Mouse (Mus musculus): Measurements from ENCODE around the gene Aak1. TPM values are rescaled to one million over a fixed set of nuclear protein-coding genes. Genes with fewer than 3 reads are reported as not detected.
"Not testable (repeated sequence)": the region's sequence is repeated elsewhere in the genome, so short reads cannot be mapped to it uniquely, and the experiment has no call there.

Gene Aak1
- polyA plus RNA-seq, 1 experiment from 2014 or later = 21.8 TPM

- H3K4me2 ChIP-seq (ENCODE audit: low read depth, low read length) = no peak overlapping the region
- 85% methylated on average over 10 of the region's 10 CpGs for WGBS
Measured at GRCm38 (mm10) chr6:86871783-86872182, 22.5 kb downstream of the Aak1 start.

GRCm38 (mm10) chr6:86874711-86875375 is 25.5 kb downstream of the Aak1 start:
- Histone ChIP-seq H3K36me3 (ENCODE audit: control insufficient read depth, insufficient read depth) (no peaks in the 10 kb centered on the region), H3K4me3 (ENCODE audit: low read length) (no peak overlapping the region), H3K9ac (ENCODE audit: low read length) (no peak overlapping the region), H3K9me3 (replicated peaks; ENCODE audit: control insufficient read depth, low read length) (no peaks in the 10 kb centered on the region), H3K4me1 (ENCODE audit: control insufficient read depth, insufficient read depth, low read length) (peaks cover 27% of the 10 kb centered on the region), H3K27ac (ENCODE audit: low read length) (0 out of 2 replicates have a peak overlapping the region, but pooled peaks have one; percentile 11), H3K4me2 (ENCODE audit: low read depth, low read length) (no peak overlapping the region), H3K27me3 (ENCODE audit: control insufficient read depth, insufficient read depth, low read length) (no peaks in the 10 kb centered on the region)
- no peak for ATAC-seq (replicated peaks; ENCODE audit: extremely low read depth, insufficient read depth, low FRiP score)
- WGBS = 76% methylated on average over 6 of the region's 6 CpGs

More at GRCm38 (mm10) chr6:86871783-86872182, 22.5 kb downstream of the Aak1 start:
- Histone ChIP-seq H3K4me1 (ENCODE audit: control insufficient read depth, insufficient read depth, low read length) (peaks cover 35% of the 10 kb centered on the region), H3K27ac (ENCODE audit: low read length) (no peak overlapping the region), H3K9me3 (replicated peaks; ENCODE audit: control insufficient read depth, low read length) (no peaks in the 10 kb centered on the region), H3K36me3 (ENCODE audit: control insufficient read depth, insufficient read depth) (no peaks in the 10 kb centered on the region), H3K27me3 (ENCODE audit: control insufficient read depth, insufficient read depth, low read length) (no peaks in the 10 kb centered on the region), H3K4me3 (ENCODE audit: low read length) (no peak overlapping the region), H3K9ac (ENCODE audit: low read length) (no peak overlapping the region)
- ATAC-seq (replicated peaks; ENCODE audit: extremely low read depth, insufficient read depth, low FRiP score) = no peak

GRCm38 (mm10) chr6:86876451-86876850 is 27.1 kb downstream of the Aak1 start:
- H3K27ac ChIP-seq (ENCODE audit: low read length) = no peak overlapping the region
- H3K27me3 ChIP-seq (ENCODE audit: control insufficient read depth, insufficient read depth, low read length) = no peaks in the 10 kb centered on the region
- H3K36me3 ChIP-seq (ENCODE audit: control insufficient read depth, insufficient read depth) = no peaks in the 10 kb centered on the region
- ATAC-seq (replicated peaks; ENCODE audit: extremely low read depth, insufficient read depth, low FRiP score) = no peak
- H3K4me2 ChIP-seq (ENCODE audit: low read depth, low read length) = no peak overlapping the region
- H3K9me3 ChIP-seq (replicated peaks; ENCODE audit: control insufficient read depth, low read length) = no peaks in the 10 kb centered on the region
- 56% methylated on average over 1 of the region's 1 CpGs for WGBS
- no peak overlapping the region for H3K9ac ChIP-seq (ENCODE audit: low read length)
- no peak overlapping the region for H3K4me3 ChIP-seq (ENCODE audit: low read length)
- H3K4me1 ChIP-seq (ENCODE audit: control insufficient read depth, insufficient read depth, low read length) = peaks cover 24% of the 10 kb centered on the region

- H3K9me3 ChIP-seq (replicated peaks; ENCODE audit: control insufficient read depth, low read length); ATAC-seq (replicated peaks; ENCODE audit: extremely low read depth, insufficient read depth, low FRiP score); H3K27me3 ChIP-seq (ENCODE audit: control insufficient read depth, insufficient read depth, low read length); H3K36me3 ChIP-seq (ENCODE audit: control insufficient read depth, insufficient read depth); H3K9ac ChIP-seq (ENCODE audit: low read length); H3K4me3 ChIP-seq (ENCODE audit: low read length); H3K4me2 ChIP-seq (ENCODE audit: low read depth, low read length): not testable (repeated sequence)
- H3K27ac ChIP-seq (ENCODE audit: low read length) = peak overlapping the region; percentile 42; the same call in 1 of the 2 replicates
- peaks cover 21% of the 10 kb centered on the region for H3K4me1 ChIP-seq (ENCODE audit: control insufficient read depth, insufficient read depth, low read length)
- 79% methylated on average over 3 of the region's 3 CpGs for WGBS
Measured at GRCm38 (mm10) chr6:86878656-86879055, 29.3 kb downstream of the Aak1 start.

- H3K9ac ChIP-seq (ENCODE audit: low read length) = no peak overlapping the region
- ATAC-seq (replicated peaks; ENCODE audit: extremely low read depth, insufficient read depth, low FRiP score) = 0 out of 2 replicates have a peak, but pooled peaks have one; percentile 33
- H3K4me3 ChIP-seq (ENCODE audit: low read length) = no peak overlapping the region
- 45% methylated on average over 4 of the region's 4 CpGs for WGBS
- no peaks in the 10 kb centered on the region for H3K9me3 ChIP-seq (replicated peaks; ENCODE audit: control insufficient read depth, low read length)
- no peaks in the 10 kb centered on the region for H3K36me3 ChIP-seq (ENCODE audit: control insufficient read depth, insufficient read depth)
- no peaks in the 10 kb centered on the region for H3K27me3 ChIP-seq (ENCODE audit: control insufficient read depth, insufficient read depth, low read length)
- peak overlapping the region; percentile 48 for H3K27ac ChIP-seq (ENCODE audit: low read length)
- H3K4me2 ChIP-seq (ENCODE audit: low read depth, low read length) = no peak overlapping the region; the same call in 1 of the 2 replicates
- H3K4me1 ChIP-seq (ENCODE audit: control insufficient read depth, insufficient read depth, low read length) = peaks cover 26% of the 10 kb centered on the region
Measured at GRCm38 (mm10) chr6:86879314-86879713, 30.0 kb downstream of the Aak1 start.

GRCm38 (mm10) chr6:86884230-86884629 is 34.9 kb downstream of the Aak1 start:
- ATAC-seq (replicated peaks; ENCODE audit: extremely low read depth, insufficient read depth, low FRiP score) = no peak
- 83% methylated on average over 2 of the region's 2 CpGs for WGBS
- H3K27me3 ChIP-seq (ENCODE audit: control insufficient read depth, insufficient read depth, low read length) = no peaks in the 10 kb centered on the region
- H3K4me2 ChIP-seq (ENCODE audit: low read depth, low read length) = no peak overlapping the region
- no peak overlapping the region for H3K9ac ChIP-seq (ENCODE audit: low read length)
- H3K27ac ChIP-seq (ENCODE audit: low read length) = no peak overlapping the region
- no peak overlapping the region for H3K4me3 ChIP-seq (ENCODE audit: low read length)
- H3K9me3 ChIP-seq (replicated peaks; ENCODE audit: control insufficient read depth, low read length) = no peaks in the 10 kb centered on the region
- 0 out of 2 replicates have a peak, but pooled peaks cover 3% of the 10 kb centered on the region for H3K36me3 ChIP-seq (ENCODE audit: control insufficient read depth, insufficient read depth)
- peaks cover 31% of the 10 kb centered on the region for H3K4me1 ChIP-seq (ENCODE audit: control insufficient read depth, insufficient read depth, low read length)

- Histone ChIP-seq H3K27ac (ENCODE audit: low read length) (no peak overlapping the region), H3K9ac (ENCODE audit: low read length) (no peak overlapping the region), H3K4me3 (ENCODE audit: low read length) (no peak overlapping the region), H3K9me3 (replicated peaks; ENCODE audit: control insufficient read depth, low read length) (no peaks in the 10 kb centered on the region), H3K27me3 (ENCODE audit: control insufficient read depth, insufficient read depth, low read length) (no peaks in the 10 kb centered on the region), H3K4me2 (ENCODE audit: low read depth, low read length) (no peak overlapping the region), H3K36me3 (ENCODE audit: control insufficient read depth, insufficient read depth) (0 out of 2 replicates have a peak, but pooled peaks cover 3% of the 10 kb centered on the region), H3K4me1 (ENCODE audit: control insufficient read depth, insufficient read depth, low read length) (peaks cover 26% of the 10 kb centered on the region)
- no peak for ATAC-seq (replicated peaks; ENCODE audit: extremely low read depth, insufficient read depth, low FRiP score)
- 69% methylated on average over 6 of the region's 6 CpGs for WGBS
Measured at GRCm38 (mm10) chr6:86884746-86885145, 35.4 kb downstream of the Aak1 start.

- WGBS = 41% methylated on average over 6 of the region's 6 CpGs
- Histone ChIP-seq H3K27ac (ENCODE audit: low read length) (peak overlapping the region; percentile 80), H3K9me3 (replicated peaks; ENCODE audit: control insufficient read depth, low read length) (no peaks in the 10 kb centered on the region), H3K4me2 (ENCODE audit: low read depth, low read length) (no peak overlapping the region), H3K4me1 (ENCODE audit: control insufficient read depth, insufficient read depth, low read length) (peaks cover 23% of the 10 kb centered on the region), H3K27me3 (ENCODE audit: control insufficient read depth, insufficient read depth, low read length) (no peaks in the 10 kb centered on the region), H3K36me3 (ENCODE audit: control insufficient read depth, insufficient read depth) (peaks cover 8% of the 10 kb centered on the region; the same call in 1 of the 2 replicates), H3K9ac (ENCODE audit: low read length) (no peak overlapping the region), H3K4me3 (ENCODE audit: low read length) (no peak overlapping the region)
- peak; percentile 69 for ATAC-seq (replicated peaks; ENCODE audit: extremely low read depth, insufficient read depth, low FRiP score)
Measured at GRCm38 (mm10) chr6:86885816-86886529, 36.7 kb downstream of the Aak1 start.

- no peak for ATAC-seq (replicated peaks; ENCODE audit: extremely low read depth, insufficient read depth, low FRiP score)
- no peak overlapping the region for H3K4me2 ChIP-seq (ENCODE audit: low read depth, low read length)
- H3K4me3 ChIP-seq (ENCODE audit: low read length) = no peak overlapping the region
- no peaks in the 10 kb centered on the region for H3K27me3 ChIP-seq (ENCODE audit: control insufficient read depth, insufficient read depth, low read length)
- WGBS = 50% methylated on average over 4 of the region's 4 CpGs
- H3K36me3 ChIP-seq (ENCODE audit: control insufficient read depth, insufficient read depth) = peaks cover 8% of the 10 kb centered on the region; the same call in 1 of the 2 replicates
- H3K27ac ChIP-seq (ENCODE audit: low read length) = peak overlapping the region; percentile 80; the same call in 1 of the 2 replicates
- H3K9me3 ChIP-seq (replicated peaks; ENCODE audit: control insufficient read depth, low read length) = no peaks in the 10 kb centered on the region
- peaks cover 23% of the 10 kb centered on the region for H3K4me1 ChIP-seq (ENCODE audit: control insufficient read depth, insufficient read depth, low read length)
- no peak overlapping the region for H3K9ac ChIP-seq (ENCODE audit: low read length)
Measured at GRCm38 (mm10) chr6:86886803-86887202, 37.5 kb downstream of the Aak1 start.
